Mouse (Mus musculus) intestine, embryonic 14.5 days (tissue): Measurements from ENCODE around the gene Bco1. TPM values are rescaled to one million over a fixed set of nuclear protein-coding genes. Genes with fewer than 3 reads are reported as not detected.

ENCODE experiments used
- ATAC-seq: fragments of 200-750 bp; cut with Nextera tagmentation; replicated peaks from 2 replicates; pipeline ENCODE4 v1.8.0; 2017; ENCODE audit warnings: low read depth, moderate number of reproducible peaks, moderate TSS enrichment, moderate library complexity; ENCODE audit not compliant: low FRiP score, low TSS enrichment
- DNase-seq: peaks from one replicate; pipeline ENCODE4 v3.0.0-alpha.2; 2018; ENCODE audit warnings: low spot score
- H3K27ac ChIP-seq: fragments of 300-500 bp; sonication (generic); 2 replicates; pipeline ENCODE4 v1.5.1; 2014; ENCODE audit warnings: low read depth, mild to moderate bottlenecking, control low read depth
- H3K27me3 ChIP-seq: fragments of 300-500 bp; sonication (generic); replicated peaks from 2 replicates; pipeline ENCODE4 v1.6.1; 2014; ENCODE audit warnings: low read length, control low read depth; ENCODE audit not compliant: control insufficient read depth, insufficient read depth
- H3K36me3 ChIP-seq: fragments of 300-500 bp; sonication (generic); 2 replicates; pipeline ENCODE4 v1.6.1; 2014; ENCODE audit warnings: low read length, control low read depth; ENCODE audit not compliant: control insufficient read depth, insufficient read depth
- H3K4me1 ChIP-seq: fragments of 300-500 bp; sonication (generic); replicated peaks from 2 replicates; pipeline ENCODE4 v1.6.1; 2014; ENCODE audit warnings: low read length, control low read depth, mixed read lengths; ENCODE audit not compliant: control insufficient read depth, insufficient read depth
- H3K4me2 ChIP-seq: fragments of 300-500 bp; sonication (generic); 2 replicates; pipeline ENCODE4 v1.6.1; 2014; ENCODE audit warnings: low read length
- H3K4me3 ChIP-seq: fragments of 300-500 bp; sonication (generic); 2 replicates; pipeline ENCODE4 v1.5.1; 2014; ENCODE audit warnings: low read depth, low read length, control low read depth, mixed read lengths
- H3K9ac ChIP-seq: fragments of 300-500 bp; sonication (generic); 2 replicates; pipeline ENCODE4 v1.6.1; 2014; ENCODE audit warnings: mild to moderate bottlenecking, low read length
- H3K9me3 ChIP-seq: fragments of 300-500 bp; sonication (generic); 2 replicates; pipeline ENCODE4 v1.6.1; 2016; ENCODE audit warnings: low read length, control low read depth; ENCODE audit not compliant: control insufficient read depth
- WGBS: fragments of 180-500 bp; shearing (Covaris S2); extraction: QIAGEN DNeasy Blood & Tissue Kit; methylation state at CpG from one replicate; pipeline ENCODE4 v1.1.7; 2014; 5-methylcytosine and 5-hydroxymethylcytosine counted together
- polyA plus RNA-seq: library from polyadenylated mRNA; unstranded; fragments of >200 nt; fragmentation: Nextera tagmentation; extraction: Ambion mirVana; gene quantifications from 2 replicates; pipeline ENCODE4 v1.2.1, GENCODE M21; 2014

The Bco1 gene
- polyA plus RNA-seq, 1 experiment from 2014 or later: 0.97 TPM

- H3K9ac ChIP-seq: no peak within 1 kb of the TSS
- H3K4me1 ChIP-seq: 0 out of 2 replicates have a peak, but pooled peaks cover 5% of the 10 kb centered on the region
- no peak within 1 kb of the TSS for H3K27ac ChIP-seq
- 74% methylated on average over 8 of the region's 8 CpGs for WGBS
- H3K4me3 ChIP-seq: no peak within 1 kb of the TSS
- DNase-seq: no peak
- no peak for ATAC-seq
- no peaks in the 10 kb centered on the region for H3K9me3 ChIP-seq
- H3K4me2 ChIP-seq: no peak within 1 kb of the TSS
- no peaks in the 10 kb centered on the region for H3K36me3 ChIP-seq
- H3K27me3 ChIP-seq: no peaks in the 10 kb centered on the region
Observed at GRCm38 (mm10) chr8:117082399-117082872, 13.2 kb upstream of the Bco1 start, which contains the start of gene Pkd1l2. Pkd1l2 (minus strand) TSS chr8:117082449.

GRCm38 (mm10) chr8:117082947-117083559 is 12.6 kb upstream of the Bco1 start:
- no peaks in the 10 kb centered on the region for H3K27me3 ChIP-seq
- DNase-seq (no peak), ATAC-seq (no peak)
- 0 out of 2 replicates have a peak, but pooled peaks cover 5% of the 10 kb centered on the region for H3K4me1 ChIP-seq
- no peak overlapping the region for H3K9ac ChIP-seq
- no peak overlapping the region for H3K4me3 ChIP-seq
- H3K9me3 ChIP-seq: no peaks in the 10 kb centered on the region
- no peak overlapping the region for H3K4me2 ChIP-seq
- WGBS: 45% methylated on average over 9 of the region's 9 CpGs
- no peak overlapping the region for H3K27ac ChIP-seq
- no peaks in the 10 kb centered on the region for H3K36me3 ChIP-seq

- H3K36me3 ChIP-seq: no peaks in the 10 kb centered on the region
- no peak overlapping the region for H3K4me2 ChIP-seq
- 43% methylated on average over 8 of the region's 8 CpGs for WGBS
- no peak overlapping the region for H3K9ac ChIP-seq
- no peak overlapping the region for H3K27ac ChIP-seq
- no peaks in the 10 kb centered on the region for H3K9me3 ChIP-seq
- DNase-seq: no peak
- no peak for ATAC-seq
- no peaks in the 10 kb centered on the region for H3K27me3 ChIP-seq
- H3K4me3 ChIP-seq: no peak overlapping the region
- H3K4me1 ChIP-seq: 0 out of 2 replicates have a peak, but pooled peaks cover 5% of the 10 kb centered on the region
Observed at GRCm38 (mm10) chr8:117085521-117085920, 10.1 kb upstream of the Bco1 start.

- Histone ChIP-seq H3K9me3 (no peaks in the 10 kb centered on the region), H3K27me3 (no peaks in the 10 kb centered on the region), H3K4me2 (no peak overlapping the region), H3K4me1 (0 out of 2 replicates have a peak, but pooled peaks cover 5% of the 10 kb centered on the region), H3K36me3 (no peaks in the 10 kb centered on the region), H3K4me3 (no peak overlapping the region), H3K9ac (no peak overlapping the region), H3K27ac (no peak overlapping the region)
- DNase-seq (no peak), ATAC-seq (no peak)
Observed at GRCm38 (mm10) chr8:117087036-117087435, 8.6 kb upstream of the Bco1 start.

- no peak overlapping the region for H3K27ac ChIP-seq
- H3K27me3 ChIP-seq: no peaks in the 10 kb centered on the region
- DNase-seq (no peak), ATAC-seq (no peak)
- no peak overlapping the region for H3K9ac ChIP-seq
- 0 out of 2 replicates have a peak, but pooled peaks cover 3% of the 10 kb centered on the region for H3K4me1 ChIP-seq
- no peaks in the 10 kb centered on the region for H3K9me3 ChIP-seq
- H3K4me2 ChIP-seq: no peak overlapping the region
- WGBS: 84% methylated on average over 4 of the region's 4 CpGs
- H3K36me3 ChIP-seq: no peaks in the 10 kb centered on the region
- H3K4me3 ChIP-seq: no peak overlapping the region
Observed at GRCm38 (mm10) chr8:117089802-117090201, 5.9 kb upstream of the Bco1 start.

- H3K36me3 ChIP-seq: no peaks in the 10 kb centered on the region
Observed at GRCm38 (mm10) chr8:117094053-117094452, 1.6 kb upstream of the Bco1 start.

GRCm38 (mm10) chr8:117097051-117097563 is 1.5 kb downstream of the Bco1 start:
- ATAC-seq: peak; percentile 15; the same call in 1 of the 2 replicates
- peak overlapping the region; percentile 32 for H3K4me2 ChIP-seq

More at GRCm38 (mm10) chr8:117094053-117094452, 1.6 kb upstream of the Bco1 start:
- H3K4me2 ChIP-seq: no peak overlapping the region
- no peak overlapping the region for H3K27ac ChIP-seq
- no peak for ATAC-seq
- 0 out of 2 replicates have a peak, but pooled peaks cover under 1% of the 10 kb centered on the region for H3K9me3 ChIP-seq
- DNase-seq: no peak
- no peaks in the 10 kb centered on the region for H3K27me3 ChIP-seq
- no peak overlapping the region for H3K4me3 ChIP-seq
- 39% methylated on average over 5 of the region's 5 CpGs for WGBS
- no peak overlapping the region for H3K9ac ChIP-seq
- H3K4me1 ChIP-seq: peaks cover 21% of the 10 kb centered on the region

GRCm38 (mm10) chr8:117097564-117098191 is 2.0 kb downstream of the Bco1 start:
- Histone ChIP-seq H3K4me1 (peaks cover 21% of the 10 kb centered on the region), H3K27me3 (no peaks in the 10 kb centered on the region), H3K27ac (peak overlapping the region; percentile 29), H3K4me2 (peak overlapping the region; percentile 32), H3K4me3 (no peak overlapping the region), H3K36me3 (no peaks in the 10 kb centered on the region), H3K9me3 (peaks cover 7% of the 10 kb centered on the region; the same call in 1 of the 2 replicates), H3K9ac (no peak overlapping the region)
- WGBS: 29% methylated on average over 11 of the region's 11 CpGs
- ATAC-seq (0 out of 2 replicates have a peak, but pooled peaks have one; percentile 38), DNase-seq (no peak)

More at GRCm38 (mm10) chr8:117097051-117097563, 1.5 kb downstream of the Bco1 start:
- Histone ChIP-seq H3K27me3 (no peaks in the 10 kb centered on the region), H3K9ac (no peak overlapping the region), H3K36me3 (no peaks in the 10 kb centered on the region), H3K9me3 (peaks cover 7% of the 10 kb centered on the region; the same call in 1 of the 2 replicates), H3K27ac (peak overlapping the region; percentile 52), H3K4me1 (peaks cover 21% of the 10 kb centered on the region), H3K4me3 (no peak overlapping the region)
- 39% methylated on average over 10 of the region's 10 CpGs for WGBS
- no peak for DNase-seq
